Mouse (Mus musculus) midbrain, embryonic 14.5 days (tissue): ENCODE data around the gene Tmem41b. TPM values are rescaled to one million over a fixed set of nuclear protein-coding genes. Genes with fewer than 3 reads are reported as not detected.

Source experiments
- ATAC-seq: fragments of 200-750 bp; cut with Nextera tagmentation; 2 replicates; pipeline ENCODE4 v1.8.0; 2017; ENCODE audit warnings: moderate number of reproducible peaks, moderate library complexity; ENCODE audit not compliant: low FRiP score, low TSS enrichment
- DNase-seq: peaks from one replicate; pipeline ENCODE4 v3.0.0-alpha.2; 2015
- H3K27ac ChIP-seq: fragments of 300-500 bp; sonication (generic); replicated peaks from 2 replicates; pipeline ENCODE4 v1.5.1; 2014; ENCODE audit warnings: mild to moderate bottlenecking, low read depth, low read length, moderate library complexity
- H3K27me3 ChIP-seq: fragments of 300-500 bp; sonication (generic); 2 replicates; pipeline ENCODE4 v1.6.1; 2014; ENCODE audit warnings: low read length, control low read depth, mixed read lengths; ENCODE audit not compliant: control insufficient read depth, insufficient read depth
- H3K36me3 ChIP-seq: fragments of 300-500 bp; sonication (generic); 2 replicates; pipeline ENCODE4 v1.6.1; 2014; ENCODE audit warnings: low read length, control low read depth; ENCODE audit not compliant: control insufficient read depth, insufficient read depth
- H3K4me1 ChIP-seq: fragments of 300-500 bp; sonication (generic); 2 replicates; pipeline ENCODE4 v1.6.1; 2014; ENCODE audit warnings: mild to moderate bottlenecking, antibody characterized with exemption, low read length, control low read depth; ENCODE audit not compliant: control insufficient read depth, insufficient read depth
- H3K4me2 ChIP-seq: fragments of 300-500 bp; sonication (generic); 2 replicates; pipeline ENCODE4 v1.6.1; 2014; ENCODE audit warnings: mild to moderate bottlenecking, low read length, moderate library complexity
- H3K4me3 ChIP-seq: fragments of 300-500 bp; sonication (generic); replicated peaks from 2 replicates; pipeline ENCODE4 v1.5.1; 2014; ENCODE audit warnings: low read depth, low read length
- H3K9ac ChIP-seq: fragments of 300-500 bp; sonication (generic); replicated peaks from 2 replicates; pipeline ENCODE4 v1.6.1; 2014; ENCODE audit warnings: mild to moderate bottlenecking, low read length, moderate library complexity
- H3K9me3 ChIP-seq: fragments of 300-500 bp; sonication (generic); 2 replicates; pipeline ENCODE4 v1.6.1; 2016; ENCODE audit warnings: low read length, control low read depth, mixed read lengths; ENCODE audit not compliant: control insufficient read depth
- WGBS: fragments of 180-500 bp; shearing (Covaris S2); extraction: QIAGEN DNeasy Blood & Tissue Kit; methylation state at CpG from one replicate; pipeline ENCODE4 v1.1.7; 2014; 5-methylcytosine and 5-hydroxymethylcytosine counted together
- polyA plus RNA-seq: library from polyadenylated mRNA; unstranded; fragments of >200 nt; fragmentation: Nextera tagmentation; extraction: Ambion mirVana; gene quantifications from 2 replicates; pipeline ENCODE4 v1.2.1, GENCODE M21; 2014

Tmem41b gene
- polyA plus RNA-seq, 1 experiment from 2014 or later = 71.6 TPM

DNA sequence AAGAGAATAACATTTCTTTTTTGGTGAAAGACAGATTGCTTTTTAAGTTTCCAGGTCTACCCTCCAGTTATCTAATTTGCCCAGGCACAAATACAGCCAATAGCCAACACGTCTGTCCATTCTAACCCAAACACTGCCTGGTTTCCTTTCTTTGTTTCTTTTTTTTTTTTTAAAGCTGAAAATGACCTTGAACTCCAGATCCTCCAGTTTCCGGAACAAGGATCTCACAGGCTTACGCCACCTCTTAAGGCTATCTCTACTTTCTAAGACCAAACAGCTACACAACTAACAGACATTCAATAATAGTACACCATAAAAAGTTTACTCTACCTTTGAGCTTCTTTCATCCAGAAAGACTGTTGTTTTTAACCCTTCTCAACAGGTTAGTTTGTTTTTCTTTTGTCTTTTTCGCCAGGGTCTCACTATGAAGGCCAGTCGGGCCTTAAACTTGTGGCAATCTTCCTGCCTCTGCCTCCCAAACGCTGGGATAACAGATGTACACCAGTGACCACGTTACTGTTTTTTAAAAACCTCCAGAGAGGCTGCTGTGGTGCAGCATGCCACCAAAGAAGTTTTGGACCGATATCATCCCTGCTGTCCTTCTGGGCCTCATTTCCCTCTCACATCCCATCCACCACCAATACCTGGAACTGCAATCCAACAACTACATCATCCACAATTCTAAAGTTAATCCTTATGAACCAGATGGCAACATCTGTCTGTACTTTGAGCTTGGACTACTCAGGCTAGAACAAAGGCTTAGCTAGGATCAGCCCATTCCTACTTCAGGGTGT is 28.5 kb downstream of the Tmem41b start:
- 70% methylated on average over 8 of the region's 8 CpGs for WGBS
- peak overlapping the region; percentile 87 for H3K4me2 ChIP-seq
- peak overlapping the region; percentile 32; the same call in 1 of the 2 replicates for H3K9ac ChIP-seq
- H3K4me3 ChIP-seq = peak overlapping the region; percentile 72
- ATAC-seq = no peak
- no peaks in the 10 kb centered on the region for H3K9me3 ChIP-seq
- DNase-seq = no peak
- no peak overlapping the region for H3K27ac ChIP-seq
- H3K27me3 ChIP-seq = no peaks in the 10 kb centered on the region
- peaks cover 33% of the 10 kb centered on the region for H3K4me1 ChIP-seq
- H3K36me3 ChIP-seq = no peaks in the 10 kb centered on the region

DNA sequence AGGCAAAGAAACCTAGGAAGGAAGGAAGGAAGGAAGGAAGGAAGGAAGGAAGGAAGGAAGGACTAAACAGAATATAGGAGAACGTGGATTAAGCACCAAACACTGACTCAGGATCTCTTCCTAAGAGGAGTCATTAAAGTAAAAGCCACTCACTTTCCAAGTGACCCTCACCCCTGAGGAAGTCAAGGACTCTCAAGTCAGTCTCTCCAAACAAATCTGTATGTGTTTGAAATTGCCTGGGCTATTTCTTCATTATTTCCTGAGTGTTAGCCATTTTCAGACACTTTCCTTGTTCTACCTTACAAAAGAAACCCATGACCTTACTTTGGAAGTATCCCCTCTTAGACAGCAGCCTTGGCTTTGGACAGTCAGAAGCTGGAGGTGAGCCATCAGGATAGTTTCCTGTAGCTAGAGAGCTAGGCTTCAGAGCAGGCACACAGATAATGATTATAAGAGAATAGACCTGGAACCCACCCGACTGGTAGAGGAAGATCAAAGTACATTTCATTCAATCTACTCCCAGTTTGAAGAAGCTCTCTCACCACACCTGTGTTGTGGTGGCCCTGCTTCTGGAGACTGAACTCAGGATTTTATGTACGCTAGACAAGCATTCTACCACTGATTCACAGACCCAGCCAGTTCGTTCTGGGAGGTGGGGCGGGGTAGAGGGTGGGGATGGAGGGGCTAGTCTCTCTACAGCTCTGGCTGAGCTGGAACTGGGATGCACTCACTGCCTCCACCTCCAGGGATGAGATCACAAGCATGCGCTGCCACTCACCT is 31.9 kb downstream of the Tmem41b start:
- peaks cover 29% of the 10 kb centered on the region for H3K4me1 ChIP-seq
- no peak overlapping the region for H3K27ac ChIP-seq
- no peaks in the 10 kb centered on the region for H3K9me3 ChIP-seq
- H3K4me2 ChIP-seq = no peak overlapping the region
- 72% methylated on average over 6 of the region's 6 CpGs for WGBS
- no peaks in the 10 kb centered on the region for H3K27me3 ChIP-seq
- H3K36me3 ChIP-seq = no peaks in the 10 kb centered on the region
- H3K4me3 ChIP-seq = no peak overlapping the region
- ATAC-seq (no peak), DNase-seq (no peak)
- H3K9ac ChIP-seq = no peak overlapping the region

DNA sequence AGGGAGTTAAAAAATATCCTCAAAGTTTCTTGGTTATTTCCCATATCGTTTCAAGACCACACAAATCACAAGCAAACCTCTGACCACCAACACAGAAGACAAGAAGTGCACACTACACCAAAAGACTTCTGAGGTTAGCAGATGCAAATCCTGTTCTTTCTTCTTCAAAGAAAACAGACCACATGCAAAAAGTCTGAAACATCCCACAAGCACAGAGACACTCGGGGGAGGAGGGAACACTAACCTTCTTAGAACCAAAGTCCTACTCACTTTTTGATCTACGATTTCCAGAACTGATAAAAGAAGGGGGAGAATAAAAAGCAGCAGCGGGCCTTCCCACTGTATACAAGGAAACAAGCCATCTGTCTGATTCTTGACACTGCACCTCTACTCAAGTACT is 35.4 kb downstream of the Tmem41b start:
- peaks cover 3% of the 10 kb centered on the region; the same call in 1 of the 2 replicates for H3K4me1 ChIP-seq
- no peak overlapping the region for H3K4me3 ChIP-seq
- no peak overlapping the region for H3K27ac ChIP-seq
- ATAC-seq (no peak), DNase-seq (no peak)
- 83% methylated on average over 4 of the region's 4 CpGs for whole genome bisulfite sequencing
- H3K4me2 ChIP-seq = no peak overlapping the region
- no peaks in the 10 kb centered on the region for H3K36me3 ChIP-seq
- H3K27me3 ChIP-seq = no peaks in the 10 kb centered on the region
- no peak overlapping the region for H3K9ac ChIP-seq
- H3K9me3 ChIP-seq = no peaks in the 10 kb centered on the region

DNA sequence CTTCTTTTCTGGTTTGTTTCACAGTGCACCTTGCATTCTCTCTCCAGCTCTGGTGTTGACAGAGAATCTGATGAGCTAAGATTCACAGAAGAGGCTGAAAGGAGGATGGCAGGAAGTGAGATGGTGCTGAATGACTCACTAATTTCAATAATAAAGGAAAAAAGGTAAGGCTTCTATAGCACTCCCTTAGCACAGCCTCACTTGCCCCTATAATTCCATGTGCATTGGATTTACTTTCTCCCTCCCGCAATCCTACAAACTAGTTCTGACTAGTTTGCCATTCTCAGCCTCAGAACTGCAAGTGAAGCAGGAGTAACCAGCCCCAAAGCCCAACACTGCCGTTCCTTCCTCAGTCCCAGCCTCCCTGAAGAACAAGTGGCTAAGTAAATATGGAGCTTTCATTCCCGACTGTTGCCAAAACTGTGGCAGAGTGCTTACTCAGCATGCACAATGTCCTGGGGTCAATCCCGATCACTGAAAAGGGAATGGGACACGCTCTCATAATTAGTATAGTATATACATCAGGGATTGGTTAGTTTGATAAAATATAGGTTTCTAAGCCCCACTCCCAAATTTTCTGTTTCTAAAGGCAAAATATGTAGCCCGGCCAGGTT is 42.2 kb downstream of the Tmem41b start:
- H3K4me2 ChIP-seq = no peak overlapping the region
- DNase-seq (no peak), ATAC-seq (no peak)
- no peak overlapping the region for H3K4me3 ChIP-seq
- no peaks in the 10 kb centered on the region for H3K9me3 ChIP-seq
- 65% methylated on average over 6 of the region's 6 CpGs for WGBS
- no peak overlapping the region for H3K9ac ChIP-seq
- no peaks in the 10 kb centered on the region for H3K4me1 ChIP-seq
- no peak overlapping the region for H3K27ac ChIP-seq
- H3K36me3 ChIP-seq = no peaks in the 10 kb centered on the region
- no peaks in the 10 kb centered on the region for H3K27me3 ChIP-seq

DNA sequence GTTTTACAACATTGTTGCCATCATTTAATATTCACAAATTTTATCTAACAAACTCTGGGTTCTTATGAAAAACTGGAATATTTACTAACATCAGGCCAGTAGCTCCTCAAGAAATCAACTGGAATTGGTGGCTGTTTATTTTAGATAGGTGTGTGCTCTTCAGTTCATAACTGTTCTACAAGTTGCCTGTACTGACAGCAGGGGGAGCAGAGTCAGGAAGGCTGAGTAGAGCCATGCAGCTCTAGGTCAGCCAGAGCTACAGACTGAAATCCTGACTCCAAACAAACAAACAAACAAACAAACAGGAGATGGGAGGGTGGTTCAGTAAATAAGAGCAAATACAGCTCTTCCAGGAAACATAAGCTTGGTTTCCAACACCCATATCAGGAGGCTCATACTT is 57.1 kb downstream of the Tmem41b start:
- Histone ChIP-seq H3K4me3 (no peak overlapping the region), H3K4me2 (no peak overlapping the region), H3K9me3 (no peaks in the 10 kb centered on the region), H3K27ac (no peak overlapping the region), H3K36me3 (peaks cover 49% of the 10 kb centered on the region), H3K9ac (no peak overlapping the region), H3K27me3 (no peaks in the 10 kb centered on the region), H3K4me1 (no peaks in the 10 kb centered on the region)
- DNase-seq = peak; percentile 21
- ATAC-seq = no peak

DNA sequence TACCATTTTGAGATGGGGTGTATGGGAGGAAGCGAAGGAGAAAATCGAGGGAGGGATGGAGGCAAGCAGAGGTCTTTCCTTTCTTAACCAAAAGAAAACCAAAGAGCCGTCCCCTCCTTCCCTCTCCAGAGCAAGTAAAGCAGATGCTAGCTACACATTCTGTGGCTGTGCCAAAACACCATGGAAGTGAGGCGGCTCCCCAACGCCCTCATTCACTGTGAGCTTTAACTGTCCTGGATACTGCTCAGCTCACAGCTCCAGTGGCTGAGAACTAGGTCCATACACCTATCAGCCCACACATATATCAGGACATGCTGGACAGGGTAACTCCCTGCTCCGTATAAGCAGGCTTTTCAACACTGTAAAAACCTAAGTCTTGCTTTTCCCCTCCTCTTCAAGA is 58.4 kb downstream of the Tmem41b start:
- DNase-seq = no peak

DNA sequence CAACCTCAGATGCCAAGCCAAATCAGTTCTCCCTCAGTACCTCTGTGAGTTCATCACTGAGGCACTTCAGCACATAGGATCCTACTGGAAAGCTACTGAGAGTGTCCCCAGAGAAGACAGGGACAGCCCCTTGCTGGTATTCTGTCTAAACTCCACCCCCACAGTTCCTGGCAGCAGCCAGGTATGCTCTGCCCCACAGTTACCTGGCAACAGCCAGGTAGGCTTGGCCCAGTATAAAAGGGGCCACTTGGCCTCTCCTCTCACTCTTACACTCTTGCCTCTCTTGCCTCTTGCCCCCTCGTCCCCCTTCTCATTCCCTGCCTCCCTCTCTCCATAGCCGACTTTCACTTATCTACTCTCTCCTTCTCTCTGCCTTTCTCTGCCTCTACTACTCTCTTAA is 61.8 kb downstream of the Tmem41b start:
- Histone ChIP-seq H3K36me3 (peaks cover 45% of the 10 kb centered on the region), H3K9me3 (no peaks in the 10 kb centered on the region), H3K4me1 (no peaks in the 10 kb centered on the region), H3K4me3 (no peak overlapping the region), H3K9ac (no peak overlapping the region), H3K27ac (no peak overlapping the region), H3K4me2 (no peak overlapping the region), H3K27me3 (no peaks in the 10 kb centered on the region)
- ATAC-seq (no peak), DNase-seq (no peak)
- WGBS = 92% methylated on average over 2 of the region's 2 CpGs

More for the DNA sequence above, 58.4 kb downstream of the Tmem41b start:
- no peaks in the 10 kb centered on the region for H3K9me3 ChIP-seq
- 94% methylated on average over 6 of the region's 6 CpGs for WGBS
- H3K36me3 ChIP-seq = peaks cover 42% of the 10 kb centered on the region
- ATAC-seq = no peak
- no peaks in the 10 kb centered on the region for H3K4me1 ChIP-seq
- no peak overlapping the region for H3K27ac ChIP-seq
- H3K27me3 ChIP-seq = no peaks in the 10 kb centered on the region
- no peak overlapping the region for H3K4me2 ChIP-seq
- no peak overlapping the region for H3K9ac ChIP-seq
- H3K4me3 ChIP-seq = no peak overlapping the region

DNA sequence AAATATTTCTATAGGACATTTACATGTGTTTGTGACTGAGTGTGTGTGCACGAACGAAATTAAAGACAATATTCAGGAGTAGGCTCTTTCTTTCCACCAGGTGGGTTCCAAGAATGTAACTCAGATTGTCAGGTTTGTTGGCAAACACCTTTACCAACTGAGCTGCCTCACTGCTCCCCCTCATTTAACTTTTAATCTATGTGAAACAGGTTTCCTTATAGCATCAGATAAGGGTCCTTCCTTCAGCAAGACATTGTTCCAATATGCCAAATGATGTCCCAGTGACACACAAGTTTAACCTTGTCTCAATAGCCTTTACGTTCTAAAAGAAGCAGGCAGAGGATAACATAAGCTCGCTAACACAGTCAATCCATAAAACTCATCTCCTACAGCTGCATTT is 63.8 kb downstream of the Tmem41b start:
- 95% methylated on average over 4 of the region's 4 CpGs for WGBS
- no peak for ATAC-seq
- Histone ChIP-seq H3K27ac (no peak overlapping the region), H3K4me3 (no peak overlapping the region), H3K4me1 (no peaks in the 10 kb centered on the region), H3K36me3 (peaks cover 56% of the 10 kb centered on the region), H3K9me3 (no peaks in the 10 kb centered on the region), H3K27me3 (no peaks in the 10 kb centered on the region), H3K9ac (no peak overlapping the region), H3K4me2 (no peak overlapping the region)
- DNase-seq = no peak
